Mouse (Mus musculus) C2C12 (cell line): Measurements from ENCODE around the gene Ptpro.

Experiments used
- CTCF ChIP-seq: IDR thresholded peaks from one replicate; pipeline ENCODE4 v1.5.1; 2011; ENCODE audit not compliant: control insufficient read depth, insufficient read depth, insufficient read length
- MYOG ChIP-seq: IDR thresholded peaks from one replicate; pipeline ENCODE4 v1.6.1; 2011; ENCODE audit not compliant: control insufficient read depth, insufficient read length; ENCODE audit errors: extremely low read depth

GRCm38 (mm10) chr6:137470901-137471598 lies 218.9 kb downstream of the Ptpro start:
- TF ChIP-seq CTCF (no peak), MYOG (no peak)
